Mouse (Mus musculus) heart, postnatal 0 days (tissue): ENCODE results near the gene Bnip3.

Experiments used
- CTCF ChIP-seq: IDR thresholded peaks from 2 replicates; pipeline ENCODE4 v1.5.1; 2016; ENCODE audit warnings: antibody characterized with exemption, control low read depth, low read depth
- EP300 ChIP-seq: IDR thresholded peaks from 2 replicates; pipeline ENCODE4 v1.6.1; 2016; ENCODE audit warnings: antibody characterized with exemption, low read depth

- TF ChIP-seq EP300 (no peak), CTCF (no peak)
Measured at GRCm38 (mm10) chr7:138921611-138922010, 12.3 kb upstream of the Bnip3 start.
